Mouse (Mus musculus): Measurements from ENCODE around the gene Ufsp2. TPM values are rescaled to one million over a fixed set of nuclear protein-coding genes. Genes with fewer than 3 reads are reported as not detected.

Ufsp2 gene
- 81.4 and 86.0 TPM in 2 replicates for polyA plus RNA-seq (2021; fragmentation: Nextera tagmentation)
- long read RNA-seq, experiment 1, transcript Ufsp2-204 (11 exons, 1,613 nt), result minor isoform, 9 of 114 reads
- long read RNA-seq, experiment 1, transcript Ufsp2-201 (12 exons, 1,640 nt), result major isoform, 81 of 114 reads
- long read RNA-seq, experiment 1, partial matches to known transcripts, result 4 of 114 reads
- long read RNA-seq, experiment 1, other reads (novel, unspliced or antisense), result 19 of 114 reads
- long read RNA-seq, experiment 2, transcript Ufsp2-204 (11 exons, 1,613 nt), result minor isoform, 5 of 106 reads
- long read RNA-seq, experiment 2, transcript Ufsp2-202 (4 exons, 603 nt), result minor isoform, 25 of 106 reads
- long read RNA-seq, experiment 2, transcript Ufsp2-201 (12 exons, 1,640 nt), result major isoform, 31 of 106 reads
- long read RNA-seq, experiment 2, partial matches to known transcripts, result 32 of 106 reads
- long read RNA-seq, experiment 2, other reads (novel, unspliced or antisense), result 9 of 106 reads

DNA sequence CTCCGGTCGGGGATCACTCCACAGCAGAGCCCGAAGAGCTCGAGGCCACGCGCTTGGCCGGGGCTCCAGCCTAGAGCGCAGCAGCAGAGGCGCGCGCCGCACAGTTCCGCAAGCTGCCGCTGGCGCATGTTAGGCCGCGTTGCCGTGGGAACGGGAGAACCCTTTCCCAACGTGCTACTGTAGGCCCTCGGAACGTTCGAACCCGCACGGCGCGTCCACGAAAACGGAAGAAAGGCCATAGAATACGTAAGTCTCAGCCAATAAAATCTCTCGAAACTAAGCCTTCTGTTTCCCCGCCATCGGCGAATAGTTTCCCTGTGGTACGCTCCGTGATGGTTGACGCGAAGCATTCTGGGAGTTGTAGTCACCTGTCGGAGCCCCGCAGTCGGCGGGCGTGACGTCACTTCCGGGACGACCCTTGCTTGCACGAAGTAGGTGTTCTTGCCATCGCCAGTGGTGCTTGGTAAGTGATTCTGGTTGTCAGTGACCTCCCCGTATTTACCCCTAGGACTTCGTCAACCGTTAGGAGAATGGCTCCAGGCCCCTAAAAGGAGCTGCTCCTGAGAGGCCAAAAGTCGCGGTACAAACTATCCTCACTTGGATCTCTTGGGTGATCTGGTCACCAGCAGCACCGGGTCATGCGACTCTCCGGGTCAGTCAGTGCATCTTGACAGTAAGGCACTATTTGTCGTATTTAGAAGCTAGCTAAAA is at the start of gene Ufsp2, which contains the start of gene 1700029J07Rik:
Gene Ufsp2 (plus strand): TSS at position 403 of the 711 bp plus-strand sequence.
Gene 1700029J07Rik (minus strand): TSS at position 127 of the 711 bp plus-strand sequence.

DNA sequence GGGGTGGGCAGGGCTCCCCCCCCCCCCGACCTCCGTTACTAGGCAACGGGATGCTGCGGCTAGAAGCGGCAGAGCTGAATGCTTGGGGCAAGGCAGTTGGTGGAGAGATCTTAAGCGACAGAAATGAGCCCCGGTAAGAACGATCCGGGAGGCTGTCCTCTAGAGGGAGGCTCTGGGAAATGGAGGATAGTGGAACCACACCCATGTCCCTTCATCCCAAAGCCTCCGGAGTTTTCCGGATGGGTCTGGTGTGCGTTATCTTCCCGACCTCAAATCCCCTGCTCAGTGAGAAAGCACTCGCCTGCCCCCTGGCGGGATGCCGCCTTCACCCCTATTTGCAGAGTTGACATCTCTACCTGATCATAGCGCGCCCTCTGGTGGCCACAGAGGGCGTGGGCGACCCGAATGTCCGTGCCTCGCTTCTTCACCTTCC is 40.7 kb upstream of the Ufsp2 start, which contains the start of gene Ccdc110:
Gene Ccdc110 (plus strand): TSS at position 38 of the 433 bp plus-strand sequence.

DNA sequence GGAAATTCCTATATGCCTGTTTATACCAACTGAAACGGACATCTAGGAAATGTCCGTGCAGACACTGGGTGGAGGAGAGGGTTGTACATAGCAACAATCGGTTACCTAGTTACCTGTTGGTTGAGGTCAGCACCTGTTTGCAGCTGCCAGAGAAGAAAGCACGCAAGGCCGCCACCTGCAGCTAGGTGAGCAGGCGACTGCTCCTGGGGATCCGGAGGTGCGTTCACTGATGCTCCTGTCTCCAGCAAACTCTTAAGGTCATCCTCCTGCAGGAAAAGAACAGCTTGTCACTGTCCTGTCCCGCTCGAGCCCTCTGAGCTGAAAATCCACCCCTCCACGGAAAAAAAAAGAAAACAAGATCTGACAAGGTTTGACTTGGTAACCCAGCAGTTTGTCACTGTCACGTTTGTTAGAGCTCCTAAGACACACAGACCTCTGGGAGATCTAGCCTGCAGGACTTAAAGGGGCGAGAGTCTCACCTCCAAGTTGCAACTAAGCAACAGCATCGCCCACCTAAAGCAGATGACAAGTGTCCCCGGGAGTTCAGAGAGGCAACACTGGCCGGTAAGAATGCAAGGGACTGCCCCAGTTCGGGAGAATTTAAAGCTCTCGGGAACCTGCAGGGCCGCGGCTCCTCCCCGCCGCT is 23.9 kb downstream of the Ufsp2 start, which contains the start of gene Lrp2bp:
Gene Lrp2bp (plus strand): TSS at position 166 of the 646 bp plus-strand sequence.

DNA sequence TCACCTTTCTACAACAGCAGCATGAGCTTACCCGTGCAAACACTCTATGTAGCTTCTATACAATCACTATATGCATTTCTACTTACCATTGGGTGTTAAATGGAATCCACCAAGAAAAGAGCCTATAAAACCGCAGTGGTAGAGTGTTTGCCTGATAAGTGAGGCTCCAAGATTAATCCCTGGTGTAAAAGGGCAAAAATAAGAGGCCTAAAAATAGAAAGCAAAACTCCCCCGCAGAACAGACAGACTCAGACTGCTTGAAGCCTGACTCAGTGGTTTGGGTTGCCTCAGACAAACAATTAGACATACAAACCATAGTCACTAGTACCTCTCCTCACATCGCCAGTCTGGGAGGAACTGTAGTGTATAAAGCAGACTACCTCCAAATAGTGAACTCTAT is 30.3 kb downstream of the Ufsp2 start, which contains the start of gene Ankrd37:
Gene Ankrd37 (minus strand): TSS at position 112 of the 400 bp plus-strand sequence.

Other genes starting within 250 kb of the Ufsp2 start
- 0.83 and 0.97 TPM in 2 replicates for gene Pdlim3, start 90.1 kb upstream of the Ufsp2 start, polyA plus RNA-seq (2021; fragmentation: Nextera tagmentation)
- gene Ccdc110, start 40.9 kb upstream of the Ufsp2 start, polyA plus RNA-seq (2021; fragmentation: Nextera tagmentation), result 0.10 and 0.23 TPM in 2 replicates
- 0.83 and 1.2 TPM in 2 replicates for gene 1700029J07Rik, start 276 bp upstream of the Ufsp2 start, polyA plus RNA-seq (2021; fragmentation: Nextera tagmentation)
- gene Lrp2bp, start 23.8 kb downstream of the Ufsp2 start, polyA plus RNA-seq (2021; fragmentation: Nextera tagmentation), result 0.16 and 0.20 TPM in 2 replicates
- 15.4 and 18.1 TPM in 2 replicates for gene Ankrd37, start 30.2 kb downstream of the Ufsp2 start, polyA plus RNA-seq (2021; fragmentation: Nextera tagmentation)
- 17.3 and 19.8 TPM in 2 replicates for gene Cfap97, start 176.2 kb downstream of the Ufsp2 start, polyA plus RNA-seq (2021; fragmentation: Nextera tagmentation)
- 6.8 and 10.9 TPM in 2 replicates for gene Snx25, start 176.6 kb downstream of the Ufsp2 start, polyA plus RNA-seq (2021; fragmentation: Nextera tagmentation)
- 1,853 and 1,897 TPM in 2 replicates for gene Slc25a4, start 235.8 kb downstream of the Ufsp2 start, polyA plus RNA-seq (2021; fragmentation: Nextera tagmentation)